Mouse (Mus musculus) olfactory bulb, adult 2 months (tissue): ENCODE measurements around the gene Eed.

ENCODE experiments used
- CTCF ChIP-seq: fragments of 200-500 bp; IDR thresholded peaks from 2 replicates; pipeline ENCODE4 v1.5.1; 2012; ENCODE audit warnings: low read depth, mild to moderate bottlenecking, low read length, moderate library complexity; ENCODE audit not compliant: insufficient read depth
- POLR2A ChIP-seq: fragments of 200-500 bp; IDR thresholded peaks from 2 replicates; pipeline ENCODE4 v1.6.1; 2012; ENCODE audit warnings: mild to moderate bottlenecking, low read depth, low read length, moderate library complexity; ENCODE audit not compliant: insufficient read depth

GRCm38 (mm10) chr7:89957300-89957699, 23.5 kb downstream of the Eed start:
- no peak for TF ChIP-seq CTCF
- TF ChIP-seq POLR2A: no peak
